Mouse (Mus musculus): ENCODE measurements around the gene Abhd16a. TPM values are rescaled to one million over a fixed set of nuclear protein-coding genes. Genes with fewer than 3 reads are reported as not detected.

Abhd16a gene
- polyA plus RNA-seq, 1 experiment from 2014 or later, result 94.8 TPM

DNA sequence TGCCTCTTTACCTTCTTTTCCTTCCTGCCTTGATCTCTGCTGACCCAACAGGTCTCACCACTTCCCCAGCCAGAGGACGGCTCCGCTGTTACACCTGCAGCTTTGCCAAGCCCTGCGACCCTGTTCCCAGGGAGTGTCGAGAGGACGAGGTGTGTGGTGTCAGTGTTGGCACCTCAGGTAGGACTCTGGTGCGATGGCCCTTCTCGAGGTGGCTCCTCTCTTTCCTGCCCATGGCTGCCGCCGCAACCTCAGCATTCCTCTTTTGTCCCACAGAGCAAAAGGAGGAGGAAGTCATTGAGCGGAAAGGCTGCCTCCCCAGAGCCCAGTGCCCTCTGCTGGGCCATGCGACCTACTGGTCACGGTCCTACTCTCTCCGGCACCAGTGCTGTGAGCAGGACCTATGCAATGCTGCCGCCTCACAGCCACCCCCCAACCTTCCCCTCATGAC, 11.3 kb upstream of the Abhd16a start, which contains the start of gene Ly6g6d:
Gene Ly6g6d (minus strand): TSS at position 280 of the 448 bp plus-strand sequence.
- 8% methylated on average over 14 of the region's 14 CpGs for WGBS

GRCm38 (mm10) chr17:35079778-35080177, 9.3 kb upstream of the Abhd16a start:
- H3K9me3 ChIP-seq, result no peaks in the 10 kb centered on the region
- no peak overlapping the region for H3K4me2 ChIP-seq
- H3K4me1 ChIP-seq, result peaks cover 18% of the 10 kb centered on the region
- WGBS, result 37% methylated on average over 9 of the region's 9 CpGs
- peaks cover 5% of the 10 kb centered on the region; the same call in 1 of the 2 replicates for H3K27me3 ChIP-seq
- H3K4me3 ChIP-seq, result no peak overlapping the region
- no peak overlapping the region for H3K9ac ChIP-seq
- ATAC-seq (ENCODE audit: borderline replicate concordance, extremely low read depth, low FRiP score, low TSS enrichment), result peak; percentile 15; the same call in 1 of the 2 replicates
- no peaks in the 10 kb centered on the region for H3K36me3 ChIP-seq
- H3K27ac ChIP-seq, result no peak overlapping the region

More for the DNA sequence above, 11.3 kb upstream of the Abhd16a start, which contains the start of gene Ly6g6d:
- Histone ChIP-seq H3K4me3 (peak within 1 kb of the TSS; percentile 31), H3K36me3 (no peaks in the 10 kb centered on the region), H3K9me3 (no peaks in the 10 kb centered on the region), H3K9ac (peak within 1 kb of the TSS; percentile 25), H3K4me1 (peaks cover 18% of the 10 kb centered on the region), H3K4me2 (peak within 1 kb of the TSS; percentile 48), H3K27ac (peak within 1 kb of the TSS; percentile 81), H3K27me3 (peaks cover 5% of the 10 kb centered on the region; the same call in 1 of the 2 replicates)
- ATAC-seq (ENCODE audit: borderline replicate concordance, extremely low read depth, low FRiP score, low TSS enrichment), result peak; percentile 66

- Histone ChIP-seq H3K9ac (no peak overlapping the region), H3K9me3 (no peaks in the 10 kb centered on the region), H3K36me3 (no peaks in the 10 kb centered on the region), H3K27me3 (peaks cover 5% of the 10 kb centered on the region; the same call in 1 of the 2 replicates), H3K4me2 (no peak overlapping the region), H3K4me3 (no peak overlapping the region), H3K4me1 (peaks cover 18% of the 10 kb centered on the region), H3K27ac (no peak overlapping the region)
- no peak for ATAC-seq (ENCODE audit: borderline replicate concordance, extremely low read depth, low FRiP score, low TSS enrichment)
- WGBS, result 49% methylated on average over 6 of the region's 6 CpGs
Observed at GRCm38 (mm10) chr17:35080248-35080647, 8.8 kb upstream of the Abhd16a start.

DNA sequence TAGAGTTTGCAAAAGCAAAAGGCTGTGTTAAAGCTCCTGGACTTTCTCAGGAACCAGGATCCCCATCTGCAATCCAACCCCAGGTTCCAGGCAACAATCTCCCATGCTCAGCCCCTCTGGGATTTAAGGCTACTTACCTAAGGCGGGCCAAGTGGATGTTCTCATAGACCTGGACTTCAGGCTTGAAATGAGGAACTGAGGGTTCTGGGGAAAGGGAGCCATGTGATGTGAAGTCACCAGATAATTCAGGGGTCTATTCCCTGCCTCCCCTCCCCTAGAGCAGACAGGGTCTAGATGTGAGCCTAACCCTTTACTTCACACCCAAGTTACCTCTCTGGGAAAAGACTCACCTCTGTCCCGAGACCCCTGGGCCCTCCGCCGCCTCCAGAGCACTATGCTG, 8.4 kb upstream of the Abhd16a start:
- Histone ChIP-seq H3K9ac (no peak overlapping the region), H3K9me3 (no peaks in the 10 kb centered on the region), H3K4me1 (peaks cover 18% of the 10 kb centered on the region), H3K27me3 (peaks cover 5% of the 10 kb centered on the region; the same call in 1 of the 2 replicates), H3K36me3 (no peaks in the 10 kb centered on the region), H3K27ac (no peak overlapping the region), H3K4me3 (no peak overlapping the region), H3K4me2 (no peak overlapping the region)
- 82% methylated on average over 4 of the region's 4 CpGs for WGBS
- no peak for ATAC-seq (ENCODE audit: borderline replicate concordance, extremely low read depth, low FRiP score, low TSS enrichment)

GRCm38 (mm10) chr17:35082841-35083576, 6.1 kb upstream of the Abhd16a start:
- Histone ChIP-seq H3K9ac (no peak overlapping the region), H3K36me3 (no peaks in the 10 kb centered on the region), H3K27me3 (peaks cover 4% of the 10 kb centered on the region; the same call in 1 of the 2 replicates), H3K4me2 (no peak overlapping the region), H3K4me1 (peaks cover 3% of the 10 kb centered on the region; the same call in 1 of the 2 replicates), H3K9me3 (no peaks in the 10 kb centered on the region), H3K4me3 (no peak overlapping the region), H3K27ac (no peak overlapping the region)
- WGBS, result 74% methylated on average over 16 of the region's 16 CpGs
- ATAC-seq (ENCODE audit: borderline replicate concordance, extremely low read depth, low FRiP score, low TSS enrichment), result no peak

- H3K27me3 ChIP-seq, result no peaks in the 10 kb centered on the region
- WGBS, result 54% methylated on average over 3 of the region's 3 CpGs
Observed at GRCm38 (mm10) chr17:35083929-35084497, 5.0 kb upstream of the Abhd16a start.

GRCm38 (mm10) chr17:35085208-35085865, 3.7 kb upstream of the Abhd16a start, which contains the start of gene Ly6g6f:
Gene Ly6g6f (minus strand): TSS chr17:35085610.
- no peak for ATAC-seq (ENCODE audit: borderline replicate concordance, extremely low read depth, low FRiP score, low TSS enrichment)
- Histone ChIP-seq H3K27ac (no peak within 1 kb of the TSS), H3K36me3 (no peaks in the 10 kb centered on the region), H3K9ac (no peak within 1 kb of the TSS), H3K4me3 (no peak within 1 kb of the TSS), H3K4me1 (peaks cover 5% of the 10 kb centered on the region), H3K9me3 (no peaks in the 10 kb centered on the region), H3K27me3 (no peaks in the 10 kb centered on the region), H3K4me2 (no peak within 1 kb of the TSS)
- 62% methylated on average over 7 of the region's 7 CpGs for WGBS

More at GRCm38 (mm10) chr17:35083929-35084497, 5.0 kb upstream of the Abhd16a start:
- Histone ChIP-seq H3K4me3 (no peak overlapping the region), H3K36me3 (no peaks in the 10 kb centered on the region), H3K4me2 (no peak overlapping the region), H3K9ac (no peak overlapping the region), H3K27ac (no peak overlapping the region), H3K9me3 (no peaks in the 10 kb centered on the region), H3K4me1 (no peaks in the 10 kb centered on the region)
- no peak for ATAC-seq (ENCODE audit: borderline replicate concordance, extremely low read depth, low FRiP score, low TSS enrichment)

- H3K9me3 ChIP-seq, result no peaks in the 10 kb centered on the region
- no peak overlapping the region for H3K4me2 ChIP-seq
- peaks cover 17% of the 10 kb centered on the region for H3K36me3 ChIP-seq
- WGBS, result 30% methylated on average over 2 of the region's 2 CpGs
- H3K4me3 ChIP-seq, result no peak overlapping the region
- no peak for ATAC-seq (ENCODE audit: borderline replicate concordance, extremely low read depth, low FRiP score, low TSS enrichment)
- no peak overlapping the region for H3K9ac ChIP-seq
- no peaks in the 10 kb centered on the region for H3K27me3 ChIP-seq
- peaks cover 12% of the 10 kb centered on the region for H3K4me1 ChIP-seq
- no peak overlapping the region for H3K27ac ChIP-seq
Observed at GRCm38 (mm10) chr17:35088151-35088550, 912 bp upstream of the Abhd16a start.

DNA sequence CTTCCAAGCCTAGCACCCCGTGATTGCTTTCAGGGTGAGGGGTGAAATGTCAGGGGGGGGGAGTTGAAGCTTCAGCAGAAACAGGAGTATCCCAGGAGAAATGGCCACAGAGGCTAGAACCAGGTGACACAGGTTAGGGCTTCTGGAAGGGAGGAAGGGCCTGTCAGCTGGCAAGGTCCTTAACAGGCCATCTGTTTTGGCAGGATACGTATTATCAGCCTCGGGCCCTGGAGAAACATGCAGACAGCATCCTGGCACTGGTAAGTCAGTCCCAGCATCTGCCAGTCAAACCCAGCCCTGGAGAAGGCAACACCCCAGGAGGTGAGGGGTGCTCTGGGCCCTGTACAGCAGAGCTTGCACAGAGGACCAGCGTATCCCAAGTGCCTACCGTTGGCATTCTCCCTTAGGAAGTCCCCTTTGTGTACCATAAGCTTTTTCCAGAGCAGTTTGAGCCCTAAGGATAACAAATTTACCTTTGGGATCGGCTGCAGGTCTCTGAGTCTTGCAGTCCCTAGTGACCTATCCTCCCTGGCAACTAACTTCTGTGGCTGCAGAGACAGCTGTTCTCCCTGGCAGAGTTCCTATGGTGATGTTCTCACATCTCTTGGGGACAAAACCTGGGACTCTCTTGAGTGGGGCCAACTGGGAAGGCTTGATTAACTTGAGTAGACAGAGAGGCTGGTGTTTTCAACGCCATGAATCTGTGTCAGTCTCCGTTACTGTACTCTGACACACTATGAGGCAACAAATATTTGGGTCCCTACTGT, 1.3 kb downstream of the Abhd16a start:
- peak overlapping the region; percentile 79 for H3K9ac ChIP-seq
- no peaks in the 10 kb centered on the region for H3K27me3 ChIP-seq
- no peaks in the 10 kb centered on the region for H3K9me3 ChIP-seq
- H3K27ac ChIP-seq, result peak overlapping the region; percentile 98
- H3K4me3 ChIP-seq, result peak overlapping the region; percentile 65
- whole genome bisulfite sequencing, result 61% methylated on average over 8 of the region's 8 CpGs
- H3K4me1 ChIP-seq, result peaks cover 12% of the 10 kb centered on the region
- H3K36me3 ChIP-seq, result peaks cover 32% of the 10 kb centered on the region
- peak overlapping the region; percentile 66 for H3K4me2 ChIP-seq
- ATAC-seq (ENCODE audit: borderline replicate concordance, extremely low read depth, low FRiP score, low TSS enrichment), result no peak

- Histone ChIP-seq H3K27ac (no peak overlapping the region), H3K4me3 (no peak overlapping the region), H3K4me2 (no peak overlapping the region), H3K9ac (no peak overlapping the region), H3K27me3 (no peaks in the 10 kb centered on the region), H3K9me3 (no peaks in the 10 kb centered on the region), H3K4me1 (peaks cover 12% of the 10 kb centered on the region), H3K36me3 (peaks cover 53% of the 10 kb centered on the region)
- ATAC-seq (ENCODE audit: borderline replicate concordance, extremely low read depth, low FRiP score, low TSS enrichment), result no peak
- 86% methylated on average over 14 of the region's 14 CpGs for WGBS
Observed at GRCm38 (mm10) chr17:35092403-35093198, 3.5 kb downstream of the Abhd16a start.

All from lung, embryonic 15.5 days (tissue).